Mouse (Mus musculus): ENCODE results near the gene Haao.

DNA sequence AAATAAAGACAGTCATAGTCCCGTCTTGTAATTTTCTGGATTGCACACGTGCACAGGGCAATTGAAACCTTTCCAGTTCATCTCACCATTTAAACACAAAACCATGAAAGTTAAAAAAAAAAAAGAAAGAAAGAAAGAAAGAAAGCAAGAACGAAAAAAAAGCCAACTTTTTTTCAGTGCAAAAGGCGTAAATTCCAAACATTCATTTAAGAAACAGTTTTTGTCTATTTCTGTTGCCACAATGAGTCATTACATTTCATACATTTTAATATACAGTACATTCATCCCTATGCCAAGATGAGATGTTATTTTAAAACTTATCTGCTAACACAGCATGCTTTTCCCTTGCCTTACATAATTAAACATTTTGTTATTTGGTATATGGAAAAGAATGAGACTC, 11.9 kb upstream of the Haao start:
- TF ChIP-seq POLR2A (IDR thresholded peaks at IDR 0.05; ENCODE audit: borderline replicate concordance, extremely low read depth, insufficient read depth, insufficient read length, poor library complexity, severe bottlenecking) (no peak), CTCF (IDR thresholded peaks at IDR 0.05; ENCODE audit: borderline replicate concordance, extremely low read depth, insufficient read depth, insufficient read length) (no peak)

Measured in brain, embryonic 14.5 days (tissue).